Mouse (Mus musculus) spleen, postnatal 36 days (tissue): Measurements from ENCODE around the gene Gm29776.

Experiments
- DNase-seq, 2 experiments: peaks; one replicate each; pipeline ENCODE4 v3.0.0; 2022; ENCODE audit warnings: low spot score in 2 of 2, mixed read lengths in 1 of 2

The Gm29776 gene

DNA sequence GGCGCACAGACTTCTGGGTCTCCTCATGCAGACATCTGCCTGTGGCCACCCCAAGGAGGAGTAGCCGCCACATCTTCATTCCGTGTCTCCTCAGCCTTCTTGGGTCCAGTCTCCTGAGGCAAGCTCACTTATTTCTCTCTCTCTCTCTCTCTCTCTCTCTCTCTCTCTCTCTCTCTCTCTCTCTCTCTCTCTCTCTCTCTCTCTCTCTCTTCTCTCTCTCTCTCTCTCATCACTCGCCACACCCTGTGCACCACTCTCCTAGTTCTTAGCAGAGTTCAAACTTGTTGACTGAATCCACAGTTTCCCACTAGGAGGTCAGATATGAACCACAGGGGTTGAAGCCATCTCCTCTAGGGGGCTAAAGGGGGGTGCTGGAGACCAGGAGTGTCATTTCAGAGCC, at the start of gene Gm29776:
Gene Gm29776 (minus strand): TSS at position 101 of the 400 bp plus-strand sequence.
- no peak for DNase-seq

DNA sequence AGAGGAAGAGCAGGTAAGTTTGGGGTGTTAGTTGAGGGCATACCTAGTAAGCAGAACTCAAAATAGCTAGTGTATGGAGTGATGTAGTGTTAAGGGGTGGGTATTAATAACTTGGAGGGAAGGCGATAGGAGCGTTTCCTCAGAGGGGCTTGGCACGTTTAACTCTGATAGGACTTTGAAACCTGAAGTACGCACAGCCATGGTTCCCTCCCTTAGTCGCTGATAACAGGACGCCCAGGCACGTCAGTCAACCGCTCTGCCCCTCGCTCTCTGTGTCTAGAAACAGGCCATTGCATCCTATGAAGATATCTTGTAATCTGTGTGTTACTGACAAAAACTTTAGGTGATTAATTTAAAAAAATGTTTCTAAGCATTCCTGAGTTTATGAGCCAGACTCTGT, 47.4 kb upstream of the Gm29776 start:
- no peak for DNase-seq

DNA sequence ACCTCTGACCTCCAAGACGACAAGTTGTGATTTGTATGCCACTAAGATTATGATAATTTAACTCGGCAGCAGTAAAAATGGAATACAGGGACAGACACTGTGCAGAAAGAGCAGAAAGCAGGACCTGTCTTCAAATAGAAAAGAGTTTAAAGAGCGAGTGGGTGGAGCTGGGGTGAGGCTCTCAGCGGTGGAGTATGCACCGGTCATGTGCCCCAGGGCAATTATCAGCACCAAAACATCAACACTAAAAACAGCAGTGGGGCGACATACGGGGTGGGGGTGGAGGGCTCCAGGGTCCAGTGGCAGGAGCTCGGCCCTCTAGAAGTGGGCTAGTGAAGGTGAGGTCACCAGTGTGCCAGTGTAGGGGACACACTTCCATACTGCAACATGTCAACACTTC, 45.8 kb upstream of the Gm29776 start:
- no peak for DNase-seq

DNA sequence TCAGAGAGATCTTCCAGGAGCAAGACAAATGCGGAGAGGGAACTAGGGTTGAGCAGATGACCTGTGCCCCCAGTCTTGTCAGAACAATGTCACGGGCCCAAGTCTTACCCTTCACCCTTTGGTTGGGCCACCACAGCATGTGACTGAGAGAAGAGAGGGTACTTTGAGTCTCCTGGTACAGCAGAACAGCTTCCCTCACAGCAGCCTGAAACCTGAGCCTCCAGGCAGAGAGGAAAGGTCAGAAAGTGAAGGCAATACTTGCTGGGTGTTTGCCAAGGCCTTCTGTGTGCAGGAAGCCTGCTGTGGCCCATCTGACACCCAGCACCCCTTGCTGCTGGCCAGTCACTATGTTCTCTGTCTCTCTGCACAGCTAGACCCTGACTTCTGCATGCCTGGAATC, 43.7 kb upstream of the Gm29776 start:
- no peak for DNase-seq

DNA sequence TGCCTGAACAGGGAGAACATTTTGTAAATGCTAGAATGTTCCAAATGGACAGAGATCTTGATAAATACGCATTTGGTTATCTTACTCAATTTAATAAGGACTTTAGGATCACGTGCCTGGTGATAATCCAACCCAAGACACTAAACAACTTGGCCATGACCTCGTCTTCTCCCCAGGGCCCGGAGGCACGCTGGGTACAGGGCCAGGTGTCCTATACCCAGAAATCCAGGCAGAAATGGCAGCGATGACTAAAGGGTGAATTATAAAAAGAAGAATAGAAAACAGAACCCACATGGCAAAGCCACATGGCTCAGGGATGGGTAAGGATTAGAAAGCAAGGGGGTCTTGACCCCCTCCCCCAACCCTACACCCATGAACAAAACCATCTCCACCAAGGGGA, 43.1 kb upstream of the Gm29776 start:
- no peak for DNase-seq

DNA sequence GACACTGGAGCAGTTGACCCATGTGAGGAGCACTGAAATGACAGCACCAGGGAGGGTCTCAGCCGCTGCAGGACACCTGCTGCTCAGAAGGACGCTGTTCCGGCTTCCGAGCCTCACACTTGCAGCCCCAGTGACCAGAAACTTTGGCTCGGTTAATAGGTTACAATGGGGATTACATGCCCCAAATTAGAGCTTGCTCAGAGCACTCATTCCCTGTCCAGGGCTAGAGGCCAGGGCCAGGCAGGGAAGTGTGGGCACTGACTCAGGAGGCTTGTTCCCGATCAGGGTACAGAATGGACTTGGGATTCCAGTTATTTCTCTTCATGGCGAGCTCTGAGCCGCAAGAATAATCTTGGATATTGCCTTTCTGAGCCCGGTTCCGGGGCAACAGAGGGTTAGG, 39.0 kb upstream of the Gm29776 start:
- DNase-seq, result no peak

DNA sequence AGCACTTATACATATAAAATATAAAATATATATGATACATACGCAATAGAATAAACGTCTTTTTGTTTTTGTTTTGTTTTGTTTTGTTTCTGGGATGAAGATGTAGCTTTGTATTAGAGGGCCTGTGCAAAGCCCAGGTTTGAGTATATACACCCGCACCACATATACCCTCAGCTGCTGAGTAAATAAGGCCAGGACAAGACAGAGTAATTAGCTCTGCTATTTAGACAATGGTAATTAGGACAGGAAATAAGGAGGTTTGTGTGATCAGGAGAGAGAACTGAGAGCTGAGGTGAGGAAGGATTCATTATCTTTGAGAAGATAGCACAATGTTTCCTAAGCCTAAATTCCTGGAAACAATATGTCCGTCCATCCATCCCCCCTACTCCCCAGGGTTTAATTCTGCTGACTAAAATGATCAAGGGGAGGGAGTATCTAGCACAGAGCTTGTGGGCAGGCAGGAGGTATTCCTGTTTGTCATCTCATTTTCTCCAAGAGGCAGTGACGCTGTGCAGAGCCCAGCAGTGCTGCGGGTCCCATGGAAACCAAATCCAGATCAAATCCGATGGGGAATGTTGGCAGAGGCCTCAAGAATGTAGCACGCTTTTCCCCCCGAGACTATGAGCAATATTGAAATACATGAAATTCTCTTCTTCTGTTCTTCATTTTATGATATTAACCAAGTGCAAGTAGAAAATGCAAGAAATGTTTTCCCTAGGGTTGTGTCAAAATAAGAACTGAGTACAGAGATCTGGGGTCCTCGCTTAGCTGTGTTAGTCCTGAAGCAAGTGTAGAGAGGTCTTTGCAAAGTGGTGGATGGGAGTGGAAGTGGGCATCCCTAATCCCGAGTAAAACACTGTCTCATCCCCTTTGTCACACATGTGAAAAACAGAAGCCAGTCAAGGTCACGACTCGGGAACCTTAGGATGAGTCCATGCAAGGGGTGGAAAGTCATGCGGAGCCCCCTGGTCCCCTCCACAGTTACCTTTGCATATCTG, 38.2 kb upstream of the Gm29776 start:
- DNase-seq, result no peak

DNA sequence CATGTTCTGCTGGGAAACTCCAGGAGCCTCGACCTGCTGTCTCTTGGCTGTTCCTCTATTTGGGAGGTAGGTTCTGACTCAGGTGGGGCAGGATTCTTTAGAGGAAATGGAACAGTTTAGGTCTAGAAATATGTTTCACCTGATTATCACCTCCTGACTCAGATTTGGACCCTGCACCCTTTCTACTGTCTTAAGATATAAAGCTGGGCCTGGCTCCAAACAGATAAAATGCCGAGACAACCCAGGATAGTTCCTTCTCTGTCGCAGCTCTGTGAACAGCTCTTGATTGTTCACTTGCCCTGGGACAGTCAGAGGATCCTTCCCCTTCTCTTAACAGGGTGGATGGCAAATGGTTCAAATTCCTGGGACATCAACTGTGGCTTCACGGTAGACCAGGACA, 36.6 kb upstream of the Gm29776 start:
- DNase-seq, result no peak

DNA sequence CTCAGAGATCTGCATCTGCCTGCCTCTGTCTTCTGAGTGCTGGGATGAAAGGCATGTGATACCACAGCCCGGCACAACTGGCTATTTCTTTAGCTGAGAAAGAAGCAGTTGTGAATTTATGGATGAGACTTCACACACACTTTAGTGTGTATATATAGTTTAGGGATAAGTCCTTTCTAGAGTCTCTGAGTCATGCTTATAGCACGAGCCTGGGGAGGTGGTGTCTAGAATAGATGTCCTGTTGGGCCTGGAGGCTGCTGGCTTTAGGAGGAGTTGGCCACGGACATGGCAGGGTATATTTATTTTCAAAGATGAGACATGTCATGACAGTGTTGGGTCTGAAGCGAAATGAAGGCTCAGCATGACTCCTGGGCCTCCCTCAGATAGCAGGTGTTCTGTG, 35.4 kb upstream of the Gm29776 start:
- DNase-seq, result no peak

DNA sequence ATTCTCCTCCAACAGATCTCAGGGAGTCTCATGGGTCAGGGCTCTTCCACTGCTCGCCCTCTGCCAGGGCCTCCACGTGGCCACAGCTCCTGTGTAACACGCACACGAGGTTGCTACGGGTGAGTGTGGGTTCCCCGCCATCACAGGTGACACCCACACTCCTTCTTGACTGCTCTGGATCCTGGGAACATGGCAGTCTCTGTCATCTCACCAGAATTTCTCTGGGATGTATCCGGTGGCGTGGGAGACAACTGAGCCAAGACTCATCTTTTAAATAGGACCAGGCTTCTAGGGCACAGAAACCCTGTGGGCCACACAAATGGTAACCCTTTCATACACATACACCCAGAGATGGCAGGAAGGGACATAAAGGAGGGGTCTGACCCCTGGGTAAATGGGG, 33.6 kb upstream of the Gm29776 start:
- DNase-seq, result no peak

DNA sequence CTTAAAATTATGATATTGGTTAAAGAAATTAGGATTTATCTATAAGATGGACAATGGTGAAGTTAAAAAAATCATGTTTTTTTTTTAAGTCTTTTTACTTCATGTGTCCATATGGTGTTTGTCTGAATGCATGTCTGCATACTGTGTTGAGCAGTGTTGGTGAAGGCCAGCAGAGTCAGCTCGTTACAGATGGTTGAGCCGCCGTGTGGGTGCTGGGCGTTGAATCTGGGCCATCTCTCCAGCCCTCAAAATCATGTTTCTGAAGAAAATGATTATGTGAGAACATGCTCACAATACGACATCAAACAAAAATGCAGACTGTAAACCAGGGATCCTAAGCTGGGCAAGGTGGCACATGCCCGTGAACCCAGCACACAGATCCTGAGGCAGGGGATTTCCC, 31.7 kb upstream of the Gm29776 start:
- no peak for DNase-seq

DNA sequence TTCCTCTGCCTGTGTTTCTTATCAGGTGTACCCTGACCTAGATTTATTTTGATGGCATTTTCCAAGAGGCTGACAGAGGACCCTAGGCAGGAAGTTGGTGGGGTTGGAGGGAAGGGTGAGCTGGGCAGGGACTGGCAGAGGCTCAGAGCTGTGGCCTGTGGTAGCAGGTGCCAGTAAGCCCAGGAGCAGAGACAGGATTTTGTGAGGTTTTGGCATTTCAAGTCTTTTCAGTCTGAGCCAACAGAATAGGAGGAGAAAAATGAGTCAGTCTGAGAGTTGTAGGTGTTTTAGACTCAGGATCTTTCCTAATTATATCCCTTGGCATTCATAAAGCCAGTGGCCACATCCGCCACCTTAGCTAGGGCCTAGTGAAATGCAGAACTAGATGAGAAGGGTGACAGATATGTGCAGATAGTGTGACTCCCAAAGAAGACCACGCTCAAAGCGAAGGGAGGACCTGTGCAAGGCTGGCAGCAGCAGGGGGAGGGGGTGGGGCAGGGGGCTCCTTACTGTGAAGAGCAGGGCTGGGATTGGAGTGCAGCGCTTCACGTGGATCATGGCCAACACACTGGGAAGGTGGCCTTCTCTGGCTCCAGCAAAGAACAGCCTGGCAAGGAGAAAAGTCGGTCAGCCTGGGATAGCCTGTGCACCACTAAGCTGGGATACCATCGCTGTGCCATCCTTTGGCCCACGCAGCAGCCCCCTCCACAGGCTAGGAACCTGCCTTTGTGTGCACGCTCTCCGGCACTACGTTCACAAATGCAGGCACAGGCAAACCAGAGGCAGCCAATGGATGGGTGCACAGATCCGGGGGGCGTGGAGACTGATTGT, 30.4 kb upstream of the Gm29776 start:
- no peak for DNase-seq

DNA sequence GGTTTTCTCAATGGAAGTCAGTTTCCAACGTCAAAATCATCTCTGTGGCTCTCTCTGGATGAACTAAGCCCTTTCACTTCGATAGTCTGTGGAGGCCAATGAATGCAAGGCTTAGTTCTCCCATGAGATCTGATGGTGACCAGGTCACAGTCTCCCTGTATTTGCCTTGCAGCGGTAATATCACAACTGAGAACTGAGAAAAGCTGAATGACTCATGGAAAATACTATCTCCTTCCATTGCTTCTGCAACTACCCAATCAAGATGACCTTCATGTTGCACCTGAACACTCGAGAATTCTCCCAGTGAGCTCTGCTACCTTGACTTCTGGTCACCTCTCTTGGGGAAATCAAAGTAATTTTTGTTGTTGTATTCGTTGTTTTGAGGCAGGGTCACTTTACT, 28.9 kb upstream of the Gm29776 start:
- no peak for DNase-seq

DNA sequence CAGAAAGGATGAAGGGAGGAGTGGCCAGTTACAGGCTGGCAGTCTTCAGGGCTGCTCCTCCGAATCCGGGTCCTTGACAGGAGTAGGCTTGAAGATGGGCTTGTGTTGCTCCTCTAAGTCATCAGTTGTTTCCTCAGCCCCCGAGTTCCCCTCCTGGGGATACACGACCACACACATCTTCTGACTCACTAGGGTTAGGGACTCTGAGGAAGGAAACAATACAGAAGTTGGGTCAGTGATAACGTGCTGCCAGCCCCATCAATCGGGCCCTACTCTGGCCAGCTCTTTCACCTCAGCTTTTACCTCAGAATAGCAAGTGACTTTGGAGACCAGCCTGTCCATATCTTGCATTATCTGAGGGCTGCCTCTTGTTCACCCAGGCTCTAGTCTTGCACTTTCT, 25.4 kb upstream of the Gm29776 start:
- no peak for DNase-seq

DNA sequence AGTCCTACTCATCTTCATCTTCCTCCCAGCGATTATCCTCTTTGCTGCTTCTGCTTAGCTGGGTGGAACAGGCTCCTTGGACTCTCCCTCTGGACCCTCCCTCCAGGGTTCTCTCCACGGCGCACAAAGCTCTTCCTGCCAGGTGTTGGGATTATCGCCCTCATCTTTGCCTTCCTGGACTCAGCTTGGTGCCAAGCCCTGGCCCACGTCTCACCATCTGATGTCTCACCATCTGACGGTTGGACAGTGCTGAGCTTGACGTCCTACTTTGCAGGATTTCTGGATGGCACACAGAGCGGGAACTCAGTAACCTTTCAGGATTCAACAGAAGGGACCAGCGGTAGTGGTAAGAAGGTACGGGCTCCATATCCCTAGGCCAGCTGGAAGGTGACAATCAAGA, 23.1 kb upstream of the Gm29776 start:
- DNase-seq, result no peak

DNA sequence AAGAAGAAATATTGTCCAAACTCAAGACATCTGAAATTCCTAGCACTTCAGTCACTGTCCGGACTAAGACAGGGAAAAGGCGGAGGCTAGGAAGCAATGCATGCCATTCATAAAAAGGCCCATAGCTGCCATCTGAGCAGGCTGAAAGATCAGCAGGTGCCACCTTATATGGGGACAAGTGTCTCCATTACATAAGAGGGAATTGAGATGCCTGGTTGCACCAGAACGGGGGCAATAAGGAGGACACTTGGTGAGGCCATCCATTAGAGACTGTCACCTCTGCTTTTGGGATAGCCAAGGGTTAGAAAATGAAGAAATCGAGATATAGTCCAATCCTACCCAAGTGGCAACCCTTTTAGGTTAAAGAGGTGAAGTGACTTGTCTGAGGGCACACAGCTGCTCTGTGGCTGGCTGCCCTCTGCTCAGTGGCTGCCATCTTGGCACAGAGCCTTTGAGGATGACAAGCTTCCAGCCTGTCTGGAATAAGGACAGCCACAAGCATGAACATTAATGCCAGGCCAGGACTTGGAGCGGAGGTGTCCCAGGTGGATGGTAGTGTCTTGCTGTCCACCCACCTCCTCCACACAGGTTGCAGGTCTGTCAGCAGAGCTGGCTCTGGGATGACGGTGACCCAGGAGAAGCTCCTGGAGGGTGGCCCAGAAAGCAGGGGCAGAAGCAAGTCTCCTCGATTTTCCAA, 22.2 kb upstream of the Gm29776 start:
- no peak for DNase-seq

DNA sequence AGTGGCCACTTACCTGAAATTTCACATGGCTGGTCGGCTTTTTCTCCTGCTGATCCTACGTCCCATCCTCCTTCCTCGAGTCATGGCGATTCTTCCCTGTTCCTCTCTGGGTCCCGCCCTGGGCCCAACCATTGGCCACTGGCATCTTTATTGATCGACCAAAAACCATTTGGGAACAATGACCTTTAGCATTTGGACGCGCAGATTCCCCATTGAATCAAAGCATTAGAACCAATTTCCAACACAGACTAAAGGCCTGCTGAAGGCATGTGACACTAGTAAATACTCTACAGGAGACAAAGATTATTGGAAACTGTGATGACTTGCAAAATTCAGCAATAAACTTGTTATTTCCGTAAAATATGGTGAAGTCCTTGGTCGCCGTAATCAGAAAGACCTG, 21.4 kb upstream of the Gm29776 start:
- no peak for DNase-seq

DNA sequence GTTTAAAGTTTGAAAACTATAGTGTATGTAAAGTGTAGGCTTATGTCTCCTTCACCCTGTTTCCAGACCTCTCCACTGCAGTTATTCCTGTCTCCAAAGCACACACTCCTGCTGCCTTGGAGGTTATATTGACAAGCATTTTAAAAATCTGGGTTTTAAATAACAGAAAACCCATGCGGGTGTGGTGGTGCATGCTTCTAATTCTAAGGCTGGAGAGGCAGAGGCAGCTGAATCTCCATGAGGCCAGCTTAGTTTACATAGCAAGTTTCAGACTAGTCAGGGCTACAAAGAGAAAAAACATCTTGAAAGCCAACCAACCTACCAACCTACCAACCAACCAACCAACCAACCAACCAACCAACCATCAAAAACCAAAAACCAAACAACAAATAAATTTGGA, 16.8 kb upstream of the Gm29776 start:
- no peak for DNase-seq

DNA sequence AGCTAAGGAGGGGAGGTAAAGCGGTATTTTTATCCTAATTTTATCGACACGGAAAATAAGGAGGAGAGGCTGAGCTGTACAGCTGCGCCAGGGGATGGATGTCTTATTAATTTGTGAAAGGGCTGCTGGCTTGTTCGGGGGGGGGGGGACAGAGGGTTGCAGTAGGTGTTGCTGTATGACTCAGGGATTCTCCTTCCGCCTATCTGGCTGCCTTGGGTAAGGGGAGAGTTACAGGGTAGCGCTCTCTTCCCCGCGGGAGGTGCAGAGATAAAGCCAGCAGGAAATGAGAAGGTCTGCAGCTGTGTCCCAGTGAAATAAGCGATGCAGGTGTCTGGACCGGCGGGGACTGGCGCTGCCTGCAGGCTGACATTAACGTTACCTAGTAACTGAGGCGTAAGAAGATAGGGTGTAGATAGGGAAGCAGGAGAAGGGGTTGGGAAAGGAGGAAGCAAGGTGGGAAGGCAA, 16.0 kb upstream of the Gm29776 start:
- no peak for DNase-seq

DNA sequence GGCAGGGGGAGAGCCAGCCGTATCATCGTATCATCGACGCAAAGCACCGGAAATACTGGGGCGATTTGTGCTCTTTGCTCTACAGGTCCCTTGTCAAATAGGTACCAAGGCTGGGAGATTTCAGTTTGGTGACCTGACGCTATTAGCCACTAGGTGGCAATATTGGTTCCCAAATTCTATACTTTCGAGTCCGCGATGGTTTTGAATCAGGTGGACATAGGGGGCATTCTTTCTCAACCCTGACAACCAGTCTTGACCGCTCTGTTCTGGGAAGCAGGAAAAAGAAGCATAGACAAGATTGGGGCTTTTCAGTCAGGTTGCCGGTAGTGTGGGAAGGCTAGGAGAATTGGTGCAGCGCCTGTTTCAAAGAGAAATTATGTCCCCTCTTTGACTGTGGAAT, 15.5 kb upstream of the Gm29776 start:
- peak; percentile 59 to 70 for DNase-seq

DNA sequence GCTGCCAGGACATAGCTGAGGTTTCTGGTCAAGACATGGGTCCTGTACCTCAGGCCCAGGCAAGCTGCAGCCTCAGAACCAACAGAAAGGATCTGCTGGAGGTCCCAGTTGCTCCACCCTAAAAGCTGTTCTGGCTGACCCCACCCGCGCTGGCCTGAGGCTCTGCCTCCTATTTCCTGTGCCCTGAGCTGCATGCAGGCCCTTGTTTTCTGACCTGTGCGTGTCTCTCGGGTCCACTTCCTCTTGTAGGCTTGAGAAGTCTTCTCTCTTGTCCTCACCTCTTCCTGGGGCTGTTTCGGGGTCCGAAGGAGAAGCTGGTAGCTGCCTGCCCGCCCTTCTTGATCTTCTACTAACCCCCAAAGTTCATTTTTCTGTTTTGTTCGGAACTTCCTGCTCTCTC, 14.2 kb upstream of the Gm29776 start:
- peak; percentile 18 to 38 for DNase-seq

DNA sequence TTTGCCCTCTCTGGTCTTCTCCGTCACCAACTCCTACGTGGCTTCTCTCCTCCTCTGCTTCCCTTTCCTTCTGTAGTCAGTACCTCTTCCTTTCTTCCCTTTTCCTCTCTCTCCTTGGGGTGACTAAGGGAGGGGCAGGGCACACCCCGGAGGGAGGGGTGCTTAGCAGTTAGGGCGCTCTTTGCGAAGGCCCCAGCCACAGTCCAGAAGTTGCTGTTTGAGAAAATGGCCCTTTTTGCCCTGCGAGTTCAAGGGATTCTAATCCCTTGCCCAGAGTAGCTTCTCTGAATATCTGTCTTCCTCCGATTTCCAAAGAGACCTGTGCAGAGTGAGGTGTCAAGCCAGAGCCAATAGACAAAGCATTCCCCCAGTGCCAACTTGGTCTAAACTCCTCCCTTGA, 13.4 kb upstream of the Gm29776 start, which contains the start of gene Cebpe:
Gene Cebpe (minus strand): TSS at position 101 of the 400 bp plus-strand sequence.
- no peak for DNase-seq
